Mouse (Mus musculus) testis, adult 2 months (tissue): Measurements from ENCODE around the gene Kirrel.

ENCODE experiments used
- CTCF ChIP-seq: fragments of 200-500 bp; IDR thresholded peaks from 2 replicates; pipeline ENCODE4 v1.5.1; 2012; ENCODE audit warnings: low read depth, mild to moderate bottlenecking, inconsistent platforms, low read length, moderate library complexity; ENCODE audit not compliant: control insufficient read depth, insufficient read depth, insufficient replicate concordance
- POLR2A ChIP-seq: fragments of 200-500 bp; IDR thresholded peaks from 2 replicates; pipeline ENCODE4 v1.6.1; 2012; ENCODE audit warnings: low read depth, mild to moderate bottlenecking, inconsistent platforms, low read length, moderate library complexity; ENCODE audit not compliant: control insufficient read depth

DNA sequence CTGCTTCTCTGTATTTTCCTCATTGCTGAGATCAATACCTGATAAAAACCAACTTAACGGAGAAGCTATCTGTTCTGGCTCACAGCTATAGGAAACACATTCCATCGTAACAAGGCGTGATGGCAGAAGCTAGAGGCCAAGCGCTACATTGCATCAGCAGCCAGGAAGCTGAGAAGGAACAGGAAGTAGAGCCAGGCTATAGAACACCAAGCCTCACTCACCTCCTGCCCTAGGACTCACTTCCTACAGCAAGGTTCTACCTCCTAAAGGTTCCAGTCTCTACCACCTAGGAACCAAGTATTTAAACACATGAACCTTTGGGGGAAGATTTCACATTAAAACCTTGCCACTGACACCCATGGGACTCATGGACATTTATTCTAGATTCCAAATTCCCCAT, 49.1 kb upstream of the Kirrel start:
- TF ChIP-seq POLR2A (no peak), CTCF (no peak)
